Mouse (Mus musculus) neural tube, embryonic 15.5 days (tissue): ENCODE measurements around the gene Fndc1. TPM values are rescaled to one million over a fixed set of nuclear protein-coding genes. Genes with fewer than 3 reads are reported as not detected.

ENCODE experiments used
- ATAC-seq: fragments of 200-750 bp; cut with Nextera tagmentation; 2 replicates; pipeline ENCODE4 v1.8.0; 2017; ENCODE audit warnings: mild to moderate bottlenecking, moderate TSS enrichment, moderate library complexity; ENCODE audit not compliant: low FRiP score
- H3K27ac ChIP-seq: fragments of 300-500 bp; sonication (generic); replicated peaks from 2 replicates; pipeline ENCODE4 v1.5.1; 2015; ENCODE audit warnings: mild to moderate bottlenecking, inconsistent platforms
- H3K27me3 ChIP-seq: fragments of 300-500 bp; sonication (generic); replicated peaks from 2 replicates; pipeline ENCODE4 v1.6.1; 2015; ENCODE audit warnings: inconsistent platforms
- H3K36me3 ChIP-seq: fragments of 300-500 bp; sonication (generic); 2 replicates; pipeline ENCODE4 v1.6.1; 2015; ENCODE audit warnings: inconsistent platforms
- H3K4me1 ChIP-seq: fragments of 300-500 bp; sonication (generic); 2 replicates; pipeline ENCODE4 v1.6.1; 2015; ENCODE audit warnings: inconsistent platforms
- H3K4me2 ChIP-seq: fragments of 300-500 bp; sonication (generic); 2 replicates; pipeline ENCODE4 v1.6.1; 2015; ENCODE audit warnings: inconsistent platforms, mild to moderate bottlenecking, moderate library complexity
- H3K4me3 ChIP-seq: fragments of 300-500 bp; sonication (generic); replicated peaks from 2 replicates; pipeline ENCODE4 v1.5.1; 2015; ENCODE audit warnings: mild to moderate bottlenecking, inconsistent platforms
- H3K9ac ChIP-seq: fragments of 300-500 bp; sonication (generic); replicated peaks from 2 replicates; pipeline ENCODE4 v1.6.1; 2015; ENCODE audit warnings: mild to moderate bottlenecking, inconsistent platforms
- H3K9me3 ChIP-seq: fragments of 300-500 bp; sonication (generic); replicated peaks from 2 replicates; pipeline ENCODE4 v1.6.1; 2016; ENCODE audit warnings: inconsistent platforms
- WGBS: fragments of 180-500 bp; shearing (Covaris S2); methylation state at CpG from one replicate; pipeline ENCODE4 v1.1.7; 2015; ENCODE audit warnings: mixed read lengths; 5-methylcytosine and 5-hydroxymethylcytosine counted together
- polyA plus RNA-seq: library from polyadenylated mRNA; unstranded; fragments of >200 nt; fragmentation: Nextera tagmentation; extraction: Ambion mirVana; gene quantifications from 2 replicates; pipeline ENCODE4 v1.2.1, GENCODE M21; 2015

Fndc1 gene
- 12.9 and 13.8 TPM in 2 replicates for polyA plus RNA-seq

- peak within 1 kb of the TSS; percentile 63 for H3K9ac ChIP-seq
- peaks cover 39% of the 10 kb centered on the region for H3K27me3 ChIP-seq
- H3K36me3 ChIP-seq, result no peaks in the 10 kb centered on the region
- H3K4me2 ChIP-seq, result peak within 1 kb of the TSS; percentile 94
- H3K4me1 ChIP-seq, result peaks cover 11% of the 10 kb centered on the region
- no peaks in the 10 kb centered on the region for H3K9me3 ChIP-seq
- WGBS, result 2% methylated on average over 59 of the region's 60 CpGs
- no peak within 1 kb of the TSS for H3K27ac ChIP-seq
- peak within 1 kb of the TSS; percentile 61 for H3K4me3 ChIP-seq
- peak; percentile 70; the same call in 1 of the 2 replicates for ATAC-seq
Measured at GRCm38 (mm10) chr17:7826819-7827515, at the start of gene Fndc1. Gene Fndc1 (minus strand): TSS chr17:7827302.

DNA sequence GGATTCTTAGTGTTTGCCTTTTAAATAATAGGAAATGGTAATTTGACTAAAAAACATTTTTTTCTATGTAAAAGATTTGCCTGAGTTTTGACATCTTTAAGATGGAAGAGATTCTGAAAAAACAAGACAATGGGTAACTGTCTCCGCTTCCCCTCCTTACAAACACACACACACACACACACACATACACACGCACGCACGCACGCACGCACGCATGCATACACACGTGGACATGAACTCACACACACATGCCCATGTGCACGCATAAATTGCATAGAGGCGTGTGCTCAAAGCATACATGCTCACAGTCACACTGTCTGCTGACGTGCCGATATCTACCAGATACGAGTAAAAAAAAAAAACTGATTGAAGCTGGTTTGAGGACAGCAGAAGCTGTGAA is 49.4 kb upstream of the Fndc1 start:
- Histone ChIP-seq H3K27me3 (no peaks in the 10 kb centered on the region), H3K36me3 (no peaks in the 10 kb centered on the region), H3K27ac (no peak overlapping the region), H3K4me3 (no peak overlapping the region), H3K9me3 (no peaks in the 10 kb centered on the region), H3K4me1 (peaks cover 5% of the 10 kb centered on the region), H3K4me2 (no peak overlapping the region), H3K9ac (no peak overlapping the region)
- no peak for ATAC-seq
- WGBS, result 92% methylated on average over 13 of the region's 13 CpGs

DNA sequence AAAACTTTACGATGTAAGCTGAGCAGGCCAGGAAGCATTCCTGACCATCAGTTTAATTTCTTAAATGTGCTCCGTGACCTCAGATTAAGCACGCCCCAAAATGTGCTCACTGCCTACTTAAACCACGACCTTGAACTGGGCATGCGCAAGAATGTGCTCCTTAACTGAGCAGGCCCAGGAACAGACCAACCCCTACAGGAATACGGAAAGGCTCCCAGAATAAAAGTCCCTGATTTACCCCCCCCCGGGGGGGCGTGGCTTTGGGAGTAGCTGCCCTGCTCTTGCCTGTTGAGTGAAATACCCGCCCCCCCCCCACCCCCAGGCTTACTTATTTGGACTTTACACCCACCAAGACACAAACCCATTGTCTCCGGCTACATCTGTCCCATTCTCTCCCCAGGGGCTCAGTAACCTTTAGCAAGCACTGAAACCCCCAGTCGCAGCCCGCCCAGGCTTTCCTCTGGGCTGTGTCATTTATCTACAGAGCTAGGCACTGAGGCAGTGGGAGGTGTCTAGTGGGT is 48.9 kb upstream of the Fndc1 start:
- Histone ChIP-seq H3K27me3 (no peaks in the 10 kb centered on the region), H3K4me2 (0 out of 2 replicates have a peak overlapping the region, but pooled peaks have one; percentile 3), H3K9ac (no peak overlapping the region), H3K27ac (no peak overlapping the region), H3K4me1 (peaks cover 5% of the 10 kb centered on the region), H3K36me3 (no peaks in the 10 kb centered on the region), H3K4me3 (no peak overlapping the region), H3K9me3 (no peaks in the 10 kb centered on the region)
- no peak for ATAC-seq
- WGBS, result 31% methylated on average over 12 of the region's 12 CpGs

- 87% methylated on average over 21 of the region's 21 CpGs for WGBS
- Histone ChIP-seq H3K27ac (no peak overlapping the region), H3K27me3 (no peaks in the 10 kb centered on the region)
Measured at GRCm38 (mm10) chr17:7874776-7875531, 47.9 kb upstream of the Fndc1 start.

DNA sequence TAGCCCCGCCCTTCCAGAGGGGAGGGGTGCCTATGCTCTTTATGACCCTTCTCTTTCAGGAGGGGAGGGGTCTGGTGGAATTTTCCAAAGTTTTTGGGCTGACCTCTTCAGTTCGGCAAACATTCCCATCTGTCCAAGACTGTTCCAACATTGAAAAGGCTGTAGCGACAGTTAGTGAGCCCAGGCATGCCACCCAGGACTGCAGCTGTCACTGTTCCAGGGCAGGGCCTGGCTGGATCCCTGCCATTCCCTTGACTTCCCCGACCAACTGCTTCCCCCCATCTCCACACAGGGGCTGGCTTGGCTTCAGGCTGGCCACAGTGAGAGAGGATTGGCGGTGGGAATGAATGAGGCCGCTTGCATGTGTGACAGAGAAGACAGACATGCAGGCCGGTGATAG is 46.3 kb upstream of the Fndc1 start:
- Histone ChIP-seq H3K9ac (no peak overlapping the region), H3K4me3 (no peak overlapping the region), H3K4me2 (no peak overlapping the region), H3K36me3 (no peaks in the 10 kb centered on the region), H3K27ac (no peak overlapping the region), H3K4me1 (peaks cover 5% of the 10 kb centered on the region), H3K9me3 (no peaks in the 10 kb centered on the region), H3K27me3 (no peaks in the 10 kb centered on the region)
- ATAC-seq, result no peak
- WGBS, result 64% methylated on average over 7 of the region's 7 CpGs

More at GRCm38 (mm10) chr17:7874776-7875531, 47.9 kb upstream of the Fndc1 start:
- H3K9me3 ChIP-seq, result no peaks in the 10 kb centered on the region
- H3K9ac ChIP-seq, result no peak overlapping the region
- H3K36me3 ChIP-seq, result no peaks in the 10 kb centered on the region
- H3K4me1 ChIP-seq, result peaks cover 5% of the 10 kb centered on the region
- no peak for ATAC-seq
- no peak overlapping the region for H3K4me3 ChIP-seq
- H3K4me2 ChIP-seq, result no peak overlapping the region

- Histone ChIP-seq H3K27me3 (no peaks in the 10 kb centered on the region), H3K9me3 (no peaks in the 10 kb centered on the region), H3K36me3 (no peaks in the 10 kb centered on the region), H3K4me1 (peaks cover 5% of the 10 kb centered on the region), H3K27ac (no peak overlapping the region), H3K4me3 (no peak overlapping the region), H3K9ac (no peak overlapping the region), H3K4me2 (no peak overlapping the region)
- no peak for ATAC-seq
- WGBS, result 91% methylated on average over 10 of the region's 10 CpGs
Measured at GRCm38 (mm10) chr17:7871800-7872199, 44.7 kb upstream of the Fndc1 start.

DNA sequence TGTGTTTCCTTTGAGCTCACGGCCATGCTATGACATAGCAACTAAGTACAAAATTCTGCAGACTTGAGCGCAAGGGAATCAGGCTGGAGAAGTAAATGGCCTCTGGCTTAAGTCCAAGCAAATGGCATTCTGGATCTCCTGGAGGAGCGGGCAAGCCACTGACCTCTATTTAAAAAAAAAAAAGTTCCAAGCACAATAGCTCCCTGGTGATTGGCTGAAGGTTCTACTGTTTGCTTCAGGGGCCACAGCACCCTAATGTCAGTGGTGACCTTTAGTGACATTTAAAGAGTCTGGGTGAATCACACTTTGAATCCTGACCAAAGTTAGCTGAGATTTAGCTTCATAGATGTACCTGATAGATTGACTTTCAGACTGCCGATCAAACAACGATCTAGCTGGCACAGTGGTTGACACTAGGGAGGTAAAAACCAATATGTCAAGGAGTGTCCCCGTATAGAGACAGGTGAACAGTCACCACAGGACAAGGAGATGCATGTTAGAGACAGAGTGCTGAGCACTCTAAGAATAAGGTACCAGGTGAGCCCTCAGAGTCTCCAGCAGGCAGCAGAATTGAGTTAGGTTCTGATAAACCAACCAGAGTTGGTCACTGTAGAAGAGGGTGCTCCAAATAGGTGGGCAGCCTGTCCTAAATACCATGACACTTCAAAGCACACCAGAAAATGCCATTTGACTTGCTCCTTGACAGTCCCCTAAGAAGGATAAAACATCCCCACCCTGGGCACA is 43.9 kb upstream of the Fndc1 start:
- no peak for ATAC-seq
- Histone ChIP-seq H3K4me3 (no peak overlapping the region), H3K4me2 (no peak overlapping the region), H3K27me3 (no peaks in the 10 kb centered on the region), H3K27ac (no peak overlapping the region), H3K4me1 (peaks cover 3% of the 10 kb centered on the region), H3K36me3 (no peaks in the 10 kb centered on the region), H3K9ac (no peak overlapping the region), H3K9me3 (no peaks in the 10 kb centered on the region)
- WGBS, result 86% methylated on average over 6 of the region's 6 CpGs

- no peak overlapping the region for H3K27ac ChIP-seq
- no peaks in the 10 kb centered on the region for H3K27me3 ChIP-seq
- H3K4me1 ChIP-seq, result no peaks in the 10 kb centered on the region; the same call in 1 of the 2 replicates
- no peak for ATAC-seq
- no peak overlapping the region for H3K9ac ChIP-seq
- 80% methylated on average over 7 of the region's 7 CpGs for WGBS
- no peaks in the 10 kb centered on the region for H3K9me3 ChIP-seq
- no peak overlapping the region for H3K4me2 ChIP-seq
- H3K4me3 ChIP-seq, result no peak overlapping the region
- H3K36me3 ChIP-seq, result no peaks in the 10 kb centered on the region
Measured at GRCm38 (mm10) chr17:7869114-7869513, 42.0 kb upstream of the Fndc1 start.

DNA sequence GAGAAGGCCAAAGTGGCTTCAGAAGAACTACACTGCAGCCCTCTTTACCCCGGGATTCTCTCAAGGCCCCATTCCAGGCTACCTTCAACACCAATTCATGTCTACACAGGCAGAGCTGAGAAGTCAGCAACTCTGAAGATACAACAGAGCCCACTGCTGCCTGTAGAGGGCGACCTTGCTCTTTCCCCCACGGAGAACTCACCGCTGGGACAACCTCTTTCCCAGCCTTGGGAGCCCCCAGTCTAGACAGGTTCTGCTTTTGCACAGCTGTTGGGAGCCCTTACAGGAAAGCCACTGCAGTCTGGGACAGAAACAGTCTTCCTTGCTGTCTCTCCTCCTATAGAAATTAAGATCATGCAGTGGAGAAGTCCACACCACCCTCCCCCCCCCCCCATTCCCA is 41.5 kb upstream of the Fndc1 start:
- Histone ChIP-seq H3K36me3 (no peaks in the 10 kb centered on the region), H3K27ac (no peak overlapping the region), H3K4me1 (no peaks in the 10 kb centered on the region; the same call in 1 of the 2 replicates), H3K4me2 (no peak overlapping the region), H3K27me3 (no peaks in the 10 kb centered on the region), H3K9me3 (no peaks in the 10 kb centered on the region), H3K9ac (no peak overlapping the region), H3K4me3 (no peak overlapping the region)
- no peak for ATAC-seq
- 12% methylated on average over 4 of the region's 4 CpGs for WGBS

GRCm38 (mm10) chr17:7864740-7865139 is 37.6 kb upstream of the Fndc1 start:
- no peaks in the 10 kb centered on the region for H3K27me3 ChIP-seq
- H3K36me3 ChIP-seq, result no peaks in the 10 kb centered on the region
- no peak overlapping the region for H3K27ac ChIP-seq
- no peak overlapping the region for H3K9ac ChIP-seq
- 17% methylated on average over 7 of the region's 7 CpGs for WGBS
- no peak for ATAC-seq
- H3K4me1 ChIP-seq, result no peaks in the 10 kb centered on the region
- H3K9me3 ChIP-seq, result no peaks in the 10 kb centered on the region
- no peak overlapping the region for H3K4me2 ChIP-seq
- H3K4me3 ChIP-seq, result no peak overlapping the region

GRCm38 (mm10) chr17:7863745-7864144 is 36.6 kb upstream of the Fndc1 start:
- Histone ChIP-seq H3K36me3 (no peaks in the 10 kb centered on the region), H3K27ac (no peak overlapping the region), H3K4me1 (no peaks in the 10 kb centered on the region), H3K4me3 (no peak overlapping the region), H3K9ac (no peak overlapping the region), H3K4me2 (no peak overlapping the region), H3K27me3 (no peaks in the 10 kb centered on the region), H3K9me3 (no peaks in the 10 kb centered on the region)
- WGBS, result 24% methylated on average over 4 of the region's 4 CpGs
- ATAC-seq, result no peak
